Mouse (Mus musculus) frontal cortex, postnatal 36 days (tissue): Measurements from ENCODE around the gene Lamtor1.
A peak's percentile ranks its signal among the peaks of the same experiment; 100 is the strongest.

Source experiments
- DNase-seq, 2 experiments: peaks; one replicate each; pipeline ENCODE4 v3.0.0; 2022; ENCODE audit warnings: low spot score in 2 of 2

Gene Lamtor1

GRCm38 (mm10) chr7:101905561-101906286, at the start of gene Lamtor1:
Gene Lamtor1, plus strand, starts transcription at chr7:101905904.
- DNase-seq = peak; percentile 100

GRCm38 (mm10) chr7:101857094-101857493, 48.6 kb upstream of the Lamtor1 start, which contains the start of gene Folr2:
Gene Folr2, minus strand, starts transcription at chr7:101857194.
- no peak for DNase-seq

DNA sequence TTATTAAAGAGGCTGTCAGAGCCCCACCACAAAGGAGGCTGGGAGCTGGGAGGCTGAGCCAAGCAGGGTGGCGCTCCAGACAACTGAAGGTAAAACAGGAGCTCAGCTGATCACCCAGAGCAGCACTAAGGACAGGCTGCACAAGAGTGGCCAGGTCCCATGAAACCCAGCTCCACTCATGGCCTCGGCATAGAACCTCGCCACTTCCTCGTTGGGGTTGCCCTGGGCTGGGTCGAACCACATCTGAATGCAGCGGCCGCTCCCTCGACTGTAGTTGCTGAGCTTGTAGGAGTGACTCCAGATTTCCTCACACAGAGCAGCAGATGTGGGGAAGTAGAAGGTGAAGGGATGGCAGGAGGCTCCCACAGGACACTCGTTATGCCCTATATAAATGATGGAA, 47.3 kb upstream of the Lamtor1 start:
- no peak for DNase-seq

DNA sequence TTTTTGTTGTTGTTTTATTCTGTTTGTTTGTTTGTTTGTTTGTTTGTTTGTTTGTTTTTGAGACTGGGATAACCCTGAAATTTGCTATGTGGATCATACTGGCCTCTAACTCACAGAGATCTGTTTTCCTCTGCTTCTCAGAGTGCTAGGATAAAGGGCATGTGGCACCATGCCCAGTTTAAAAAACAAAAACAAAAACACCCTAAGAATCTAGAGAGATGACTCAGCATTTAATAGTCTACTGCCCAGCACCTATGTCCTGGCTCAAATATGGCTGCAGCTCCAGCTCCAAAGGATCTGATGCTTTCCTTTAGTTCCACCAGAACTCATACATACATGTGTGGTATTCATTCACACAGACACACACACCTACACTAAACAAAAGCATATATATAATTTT, 44.7 kb upstream of the Lamtor1 start:
- no peak for DNase-seq

DNA sequence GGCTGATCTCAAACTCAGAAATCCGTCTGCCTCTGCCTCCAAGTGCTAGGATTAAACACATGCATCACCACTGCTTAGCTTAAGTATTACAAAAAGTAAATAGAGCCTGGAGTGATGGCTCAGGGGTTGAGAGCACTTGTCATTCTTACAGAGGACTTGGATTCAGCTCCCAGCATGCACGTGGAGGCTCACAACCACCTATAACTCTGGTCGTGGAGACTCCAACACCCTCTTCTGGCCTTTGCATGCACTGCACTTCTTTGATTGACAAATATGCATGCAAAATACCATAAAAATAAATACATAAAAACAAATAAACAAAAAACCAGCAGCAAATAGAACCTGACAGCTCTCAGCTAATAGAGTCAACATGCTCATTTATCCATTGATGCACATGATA, 43.4 kb upstream of the Lamtor1 start:
- DNase-seq = no peak

- no peak for DNase-seq
Observed at GRCm38 (mm10) chr7:101863415-101863814, 42.3 kb upstream of the Lamtor1 start, which contains the start of gene Anapc15. Gene Anapc15, plus strand, starts transcription at chr7:101863715.

DNA sequence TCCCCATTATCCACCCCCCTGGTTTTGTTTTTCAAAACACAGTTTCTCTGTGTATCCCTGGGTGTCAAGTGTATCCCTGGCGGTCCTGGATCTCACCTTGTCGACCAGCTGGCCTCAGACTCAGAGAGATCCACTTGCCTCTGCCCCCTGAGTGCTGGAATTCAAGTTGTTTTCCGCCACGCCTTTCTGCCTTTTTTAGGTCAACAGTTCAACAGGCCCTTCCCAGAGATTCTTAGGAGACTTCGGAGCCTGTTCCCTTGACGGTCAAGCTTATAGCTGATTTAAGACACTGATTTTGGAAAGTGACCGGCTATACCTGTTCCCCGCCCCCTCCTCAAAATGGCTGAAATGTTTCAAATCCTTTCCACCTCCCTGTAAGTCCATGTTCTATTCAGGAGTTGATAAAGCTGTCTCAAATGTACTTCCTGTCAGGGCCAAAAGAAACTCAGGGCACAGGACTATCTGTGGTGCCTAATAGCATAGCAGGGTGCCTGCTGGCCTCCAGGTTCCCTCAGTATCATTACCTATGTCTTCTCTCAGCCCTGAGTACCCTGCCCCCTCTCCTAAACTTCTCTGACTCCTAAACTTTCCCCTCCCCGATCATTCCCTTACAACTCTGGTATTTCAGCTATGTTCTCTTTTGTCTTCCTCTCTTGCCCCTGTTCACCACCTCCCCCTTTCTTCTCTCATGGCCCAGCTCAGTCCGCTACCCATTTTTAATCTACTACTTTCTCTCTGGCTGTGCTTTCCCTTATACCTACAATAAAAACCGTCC, 39.0 kb upstream of the Lamtor1 start:
- DNase-seq = no peak

GRCm38 (mm10) chr7:101867482-101867881, 38.2 kb upstream of the Lamtor1 start:
- DNase-seq = no peak

- DNase-seq = no peak
Observed at GRCm38 (mm10) chr7:101868241-101869162, 37.2 kb upstream of the Lamtor1 start.

- DNase-seq = no peak
Observed at GRCm38 (mm10) chr7:101869163-101869500, 36.6 kb upstream of the Lamtor1 start.

DNA sequence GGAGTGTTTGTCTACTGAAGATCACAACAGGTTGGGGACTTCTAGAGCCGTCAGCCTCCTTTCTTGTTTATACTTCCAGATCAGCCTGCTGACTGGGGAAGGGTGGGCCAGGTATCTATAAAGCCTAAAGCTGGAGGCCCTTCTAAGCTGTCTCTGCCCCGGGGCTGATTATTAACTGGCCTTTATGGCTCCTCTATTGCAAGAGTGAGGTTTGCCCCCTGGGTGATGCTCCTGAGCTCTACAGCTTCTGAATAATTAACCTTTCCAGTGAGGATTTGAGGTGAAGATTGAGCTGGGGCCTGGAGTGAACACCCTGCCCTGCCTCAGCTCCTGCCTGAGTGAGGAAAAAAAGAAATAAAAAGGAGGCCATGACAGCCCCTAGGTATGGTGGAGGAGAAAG, 35.1 kb upstream of the Lamtor1 start, which contains the start of gene Folr1:
Gene Folr1 (minus strand): TSS at position 160 of the 400 bp plus-strand sequence.
- no peak for DNase-seq

GRCm38 (mm10) chr7:101871296-101871695, 34.4 kb upstream of the Lamtor1 start:
- DNase-seq = no peak

- DNase-seq = no peak
Observed at GRCm38 (mm10) chr7:101875978-101876377, 29.7 kb upstream of the Lamtor1 start.

- no peak for DNase-seq
Observed at GRCm38 (mm10) chr7:101880855-101881254, 24.8 kb upstream of the Lamtor1 start.

GRCm38 (mm10) chr7:101882413-101883154, 23.1 kb upstream of the Lamtor1 start:
- peak in 1 of 2 experiments; percentile 34 for DNase-seq

- no peak for DNase-seq
Observed at GRCm38 (mm10) chr7:101884160-101884559, 21.5 kb upstream of the Lamtor1 start.

GRCm38 (mm10) chr7:101886274-101886673, 19.4 kb upstream of the Lamtor1 start:
- no peak for DNase-seq

DNA sequence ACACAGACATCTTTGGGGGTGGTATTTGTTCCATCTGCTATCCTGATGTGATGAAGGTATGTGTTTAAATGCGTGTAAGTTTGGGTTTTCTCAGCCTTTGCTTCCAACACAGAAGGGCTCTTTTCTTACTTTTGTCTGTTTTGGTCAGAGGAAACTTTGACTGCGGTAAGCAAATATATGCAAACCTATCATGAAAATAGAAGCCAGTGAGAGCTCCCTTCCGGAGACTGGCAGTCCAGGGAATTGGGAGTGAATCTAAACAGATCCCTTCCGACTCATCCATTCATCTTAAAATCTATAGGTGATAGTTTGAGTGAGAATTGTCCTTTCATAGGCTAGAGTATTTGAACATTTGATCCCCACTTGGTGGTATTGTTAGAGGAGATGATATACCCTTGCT, 17.2 kb upstream of the Lamtor1 start:
- no peak for DNase-seq

GRCm38 (mm10) chr7:101895695-101896094, 10.0 kb upstream of the Lamtor1 start:
- no peak for DNase-seq

DNA sequence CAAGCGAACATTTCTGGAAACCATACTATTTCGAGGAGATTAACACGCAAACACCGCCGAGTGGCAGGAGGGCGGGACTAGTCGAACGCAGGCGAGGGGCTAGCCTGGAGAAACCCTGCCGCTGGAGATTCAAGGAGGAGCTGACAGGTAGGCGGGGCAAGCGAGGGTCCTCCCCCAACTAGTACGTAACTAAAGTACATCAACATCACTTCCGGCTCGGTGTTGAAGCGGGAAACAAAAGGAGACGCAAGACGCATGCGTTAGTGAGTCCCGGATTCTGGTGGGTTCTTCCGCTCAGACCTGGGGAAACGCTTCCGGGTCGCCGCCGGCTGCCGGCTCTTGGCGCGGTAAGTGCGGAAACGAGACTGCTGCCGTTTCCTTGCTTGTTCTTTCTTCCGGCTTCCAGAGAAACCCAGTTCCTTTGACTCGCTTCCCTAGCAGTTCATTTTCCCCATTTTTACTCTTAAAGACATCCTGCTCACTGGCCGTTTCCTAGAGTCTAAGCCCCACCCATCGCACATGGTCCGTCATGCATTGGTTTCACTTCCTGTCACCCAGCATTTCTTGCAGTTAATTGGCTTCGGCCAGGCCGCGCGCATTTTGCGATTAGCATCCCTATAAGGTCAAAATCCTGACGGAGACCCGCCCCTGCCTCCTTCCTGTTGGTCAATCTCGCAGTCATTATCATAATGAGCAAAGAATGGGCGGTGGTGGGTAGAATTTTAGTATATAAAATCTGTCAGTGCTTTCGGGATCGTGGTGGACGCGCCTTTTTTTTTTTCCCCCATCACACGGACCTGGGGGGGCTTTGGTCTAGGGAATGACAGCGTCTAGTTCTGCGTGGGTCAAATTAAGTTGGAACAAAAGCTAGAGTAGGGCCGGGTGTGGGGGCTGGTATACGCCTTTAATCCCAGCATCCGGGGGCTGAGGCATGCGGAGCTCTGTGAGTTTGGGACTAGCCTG, 9.3 kb upstream of the Lamtor1 start:
- DNase-seq = peak; percentile 95 to 99
